Mouse (Mus musculus) right cerebral cortex, postnatal 36 days (tissue): ENCODE measurements around the gene Mmp9.

Source experiments
- DNase-seq, 2 experiments: peaks; one replicate each; pipeline ENCODE4 v3.0.0; 2022; ENCODE audit warnings: low spot score in 2 of 2, mixed read lengths in 1 of 2

Mmp9 gene

DNA sequence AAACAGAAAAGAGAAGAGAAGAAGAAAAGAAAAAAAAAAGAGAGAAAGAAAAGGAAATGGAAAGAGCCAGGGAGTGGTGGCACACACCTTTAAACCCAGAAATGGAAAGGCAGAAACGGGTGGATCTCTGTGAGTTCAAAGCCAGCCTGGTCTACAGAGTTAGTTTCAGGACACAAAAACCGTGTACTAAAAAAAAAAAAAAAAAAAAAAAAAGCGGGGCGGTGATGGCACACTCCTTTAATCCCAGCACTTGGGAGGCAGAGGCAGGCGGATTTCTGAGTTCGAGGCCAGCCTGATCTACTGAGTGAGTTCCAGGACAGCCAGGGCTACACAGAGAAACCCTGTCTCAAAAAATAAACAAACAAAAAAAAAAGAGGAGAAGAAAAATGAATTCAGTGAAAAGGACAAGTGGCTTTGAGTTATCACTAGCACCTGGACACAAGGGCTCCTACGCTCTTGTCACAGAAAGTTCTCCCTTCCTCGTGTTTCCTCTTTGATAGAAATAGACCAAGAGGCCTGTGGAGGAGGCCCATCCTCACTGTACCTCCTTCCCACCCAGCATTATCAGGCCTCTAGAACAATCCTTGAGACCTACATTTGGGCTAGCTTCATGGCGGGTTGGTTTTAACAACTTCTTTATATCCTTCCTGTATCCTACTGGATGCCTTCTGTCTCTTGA, 27.7 kb upstream of the Mmp9 start:
- no peak for DNase-seq

DNA sequence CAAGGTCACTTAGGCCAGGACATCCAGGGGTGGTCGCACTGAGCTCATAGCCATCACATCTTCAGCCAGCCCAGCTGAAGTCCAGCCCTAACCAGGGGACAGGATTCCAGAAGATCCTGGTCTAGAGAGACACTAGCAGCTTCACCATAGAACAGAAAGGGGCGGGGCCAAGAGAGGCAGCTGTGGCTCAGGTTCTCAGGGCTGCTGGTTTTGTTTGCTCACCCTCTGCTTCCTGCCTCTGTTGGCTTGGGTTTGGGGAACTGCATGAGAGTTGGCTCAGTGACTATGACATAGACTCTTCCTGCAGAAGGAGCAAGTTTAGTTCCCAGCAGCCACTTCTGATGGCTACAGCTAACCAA, 27.2 kb upstream of the Mmp9 start:
- no peak for DNase-seq

DNA sequence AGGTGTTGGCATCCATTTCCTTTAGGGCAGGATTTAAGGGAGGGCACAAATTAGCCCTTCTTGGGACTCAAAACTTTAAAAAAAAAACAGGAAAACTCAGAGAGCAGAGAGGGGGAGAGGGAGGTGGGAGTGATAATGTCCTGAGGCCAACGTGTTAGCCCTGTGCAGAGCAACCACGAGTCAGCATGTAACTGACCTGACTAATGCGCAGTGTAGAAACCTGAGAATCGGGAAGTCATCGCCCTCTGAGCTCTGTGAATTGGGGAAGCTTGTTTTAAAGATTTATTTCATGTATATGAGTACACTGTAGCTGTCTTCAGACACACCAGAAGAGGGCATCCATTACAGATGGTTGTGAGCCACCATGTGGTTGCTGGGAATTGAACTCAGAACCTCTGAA, 23.8 kb upstream of the Mmp9 start:
- no peak for DNase-seq

DNA sequence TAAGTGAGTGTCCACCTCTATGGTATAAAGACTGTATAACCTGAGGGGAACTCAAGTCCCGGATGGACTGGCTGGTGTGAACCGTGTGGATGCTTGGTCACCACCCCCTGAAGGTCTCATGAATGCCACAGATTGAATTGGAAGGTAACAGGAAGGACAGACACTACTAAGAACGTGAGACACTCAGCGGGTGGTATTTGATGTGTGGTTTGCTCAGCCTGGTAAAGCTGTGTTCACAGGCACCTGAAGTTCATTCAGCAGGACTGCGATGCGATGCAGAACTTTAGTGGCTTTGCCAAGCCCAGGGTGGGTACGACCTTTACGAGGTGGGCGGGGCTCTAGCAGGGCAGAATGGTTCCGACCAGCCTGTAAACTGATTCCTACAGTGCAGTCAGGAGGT, 23.2 kb upstream of the Mmp9 start:
- DNase-seq = no peak

DNA sequence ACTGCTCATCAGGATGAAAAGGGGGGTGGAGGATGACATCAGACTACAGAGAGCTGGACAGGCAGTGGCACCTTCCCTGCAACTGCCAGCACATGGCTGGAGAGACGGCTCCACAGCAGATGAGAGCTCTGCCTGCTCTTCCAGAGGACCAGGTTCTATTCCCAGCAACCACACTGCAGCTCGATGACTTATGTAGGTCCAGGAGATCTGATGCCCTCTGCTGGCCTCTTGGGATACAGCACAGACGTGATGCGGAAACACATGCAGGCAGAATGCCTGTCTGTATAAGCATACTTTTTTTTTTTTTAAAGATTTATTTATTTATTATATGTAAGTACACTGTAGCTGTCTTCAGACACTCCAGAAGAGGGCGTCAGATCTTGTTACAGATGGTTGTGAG, 22.3 kb upstream of the Mmp9 start:
- no peak for DNase-seq

DNA sequence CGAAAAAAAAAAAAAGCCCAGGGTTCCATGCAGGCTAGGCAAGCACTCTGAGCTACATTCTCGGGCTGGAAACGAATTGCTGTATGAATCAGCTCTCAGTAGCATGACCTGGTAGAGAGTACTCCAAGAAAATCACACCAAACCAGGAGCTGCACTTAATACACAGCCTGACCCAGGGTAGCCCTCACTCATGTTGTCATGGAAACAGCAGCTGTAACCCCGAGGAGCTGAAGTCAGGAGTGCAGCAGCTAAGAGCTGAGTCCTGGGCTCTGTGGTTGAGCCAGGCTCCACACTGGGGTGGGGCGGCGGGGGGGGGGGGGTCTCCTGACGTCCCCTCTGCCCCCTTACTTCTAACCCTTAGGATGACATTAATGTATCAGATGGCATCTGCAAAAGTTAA, 18.6 kb upstream of the Mmp9 start:
- DNase-seq = no peak

DNA sequence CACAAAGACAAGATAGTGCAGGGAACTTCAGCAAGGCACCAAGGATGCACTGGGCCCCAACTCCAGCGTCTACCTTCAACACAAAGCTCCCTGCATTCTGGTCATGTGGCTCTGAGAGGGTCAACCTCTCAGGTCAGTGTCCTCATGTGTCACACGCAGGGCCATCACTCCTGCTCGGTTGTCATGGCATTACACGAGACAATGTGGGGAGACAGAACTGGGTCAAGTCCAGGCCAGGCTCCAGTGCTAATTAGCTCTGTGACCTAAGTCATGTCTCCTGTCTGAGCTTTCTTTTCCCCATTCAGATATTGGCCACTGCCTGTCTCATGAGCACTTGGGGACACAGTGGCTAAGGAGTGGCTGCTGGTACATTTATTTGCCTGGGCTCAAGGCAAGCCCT, 17.3 kb upstream of the Mmp9 start:
- DNase-seq = no peak

DNA sequence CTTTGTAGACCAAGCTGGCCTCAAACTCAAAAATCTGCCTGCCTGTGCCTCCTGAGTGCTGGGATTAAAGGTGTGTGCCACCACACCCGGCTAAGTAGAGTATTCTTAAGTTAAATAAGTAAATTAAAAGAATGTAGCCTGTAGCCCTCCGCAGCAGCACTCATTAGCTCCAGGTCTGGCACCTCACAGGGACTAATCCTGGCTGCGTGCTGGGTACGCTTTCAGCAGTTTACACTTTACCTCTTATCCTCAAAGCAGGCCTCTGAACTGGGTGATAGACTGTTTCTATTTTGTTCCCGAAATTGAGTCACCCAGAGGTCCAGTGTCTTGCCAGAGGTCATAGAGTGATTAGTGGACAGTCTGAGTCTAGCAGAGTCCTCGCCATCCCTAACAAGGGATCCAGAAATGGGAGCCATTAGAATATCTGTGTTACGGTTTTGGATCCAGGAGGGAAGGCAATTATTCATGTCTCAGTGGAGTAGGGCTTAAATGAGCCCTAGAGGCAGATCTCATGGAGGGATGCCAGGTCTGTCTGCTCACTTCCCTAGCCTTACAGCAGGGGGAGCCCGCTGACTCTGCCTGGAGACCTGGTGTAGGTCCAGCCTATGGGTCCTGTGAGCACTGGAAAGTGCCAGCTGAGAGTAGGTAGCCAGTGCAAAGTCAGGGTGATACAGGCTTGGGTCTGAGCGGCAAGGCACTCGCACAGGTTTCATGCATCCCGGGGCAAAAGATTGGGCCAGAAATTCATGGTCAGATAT, 16.3 kb upstream of the Mmp9 start:
- DNase-seq = peak; percentile 83 to 86

DNA sequence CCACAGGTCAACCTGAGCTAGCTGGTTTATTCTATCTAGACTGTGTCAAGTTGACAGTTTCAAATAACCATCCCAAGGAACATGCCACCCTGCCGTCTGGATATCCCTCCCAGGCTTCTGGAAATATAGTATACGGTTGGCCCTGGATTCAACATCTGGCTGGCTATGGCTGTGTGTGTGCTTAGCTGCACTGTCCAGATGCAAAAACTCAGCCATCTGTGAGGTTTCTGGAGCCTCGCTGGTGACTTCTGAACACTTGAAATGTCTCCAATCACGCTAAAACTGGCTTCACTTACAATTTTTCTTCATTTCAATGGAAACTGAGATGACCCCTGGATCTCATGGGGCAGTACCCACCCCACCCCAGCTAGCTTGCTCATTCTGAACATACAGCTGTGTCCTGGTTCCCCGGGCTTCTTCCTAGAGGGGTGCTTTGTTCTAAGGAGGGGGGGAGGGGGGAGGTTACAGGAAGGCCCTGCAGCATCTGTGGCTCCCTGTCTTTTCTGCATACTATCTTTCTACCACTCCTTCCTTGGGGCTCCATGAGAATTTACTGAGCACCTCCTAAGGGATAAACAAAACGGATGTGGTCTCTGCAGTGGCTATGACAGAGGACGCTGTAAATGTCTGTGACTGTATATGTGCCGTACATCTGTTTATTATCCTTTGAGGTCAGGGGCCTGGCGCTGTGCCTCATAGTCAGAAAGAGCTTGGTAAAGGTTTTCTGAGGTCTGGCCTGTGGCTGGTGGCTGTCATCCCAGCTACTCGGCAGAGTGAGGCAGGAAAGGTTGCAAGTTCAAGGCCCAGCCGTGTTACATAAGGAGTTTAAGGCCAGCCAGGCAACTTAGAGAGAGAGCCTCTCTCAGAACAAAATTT, 9.6 kb upstream of the Mmp9 start:
- DNase-seq = no peak

DNA sequence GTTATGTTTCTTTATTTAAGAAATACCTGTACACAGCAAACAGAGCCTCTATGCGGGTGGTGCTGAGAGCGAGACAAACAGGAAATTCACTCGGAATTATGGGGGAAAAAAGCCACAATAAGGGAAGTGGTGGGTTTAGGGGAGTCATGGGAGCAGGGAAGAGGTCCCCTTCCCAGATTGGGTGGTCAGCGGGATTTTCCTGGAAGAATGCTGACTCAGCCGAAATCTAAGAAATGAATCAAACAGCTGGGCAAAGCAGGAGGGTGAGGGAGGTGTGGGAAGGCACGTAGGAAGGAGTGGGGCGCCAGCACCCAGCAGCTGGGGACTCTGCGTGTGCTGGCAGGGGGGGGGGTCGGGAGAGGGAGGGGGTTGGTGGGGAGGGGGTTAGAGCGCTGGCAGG, 7.0 kb upstream of the Mmp9 start:
- DNase-seq = no peak

DNA sequence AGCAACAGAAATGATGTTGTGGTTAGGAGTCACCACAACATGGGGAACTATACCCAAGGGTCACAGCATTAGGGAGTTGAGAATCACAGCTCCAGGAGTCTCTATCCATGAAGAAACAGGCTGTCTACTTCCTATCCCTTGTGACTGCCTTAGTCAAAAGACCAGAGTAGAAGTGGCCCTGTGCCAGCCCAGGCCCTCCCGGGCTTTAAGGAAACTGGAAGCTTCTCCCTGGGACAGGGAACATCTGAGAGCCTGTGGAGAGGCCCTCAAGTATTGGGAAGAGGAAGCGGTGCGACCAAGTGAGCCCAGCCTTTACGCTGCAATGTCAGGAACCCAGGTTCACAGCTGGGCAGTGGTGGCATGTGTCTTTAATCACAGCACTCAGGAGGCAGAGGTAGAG, 4.6 kb upstream of the Mmp9 start:
- DNase-seq = no peak

DNA sequence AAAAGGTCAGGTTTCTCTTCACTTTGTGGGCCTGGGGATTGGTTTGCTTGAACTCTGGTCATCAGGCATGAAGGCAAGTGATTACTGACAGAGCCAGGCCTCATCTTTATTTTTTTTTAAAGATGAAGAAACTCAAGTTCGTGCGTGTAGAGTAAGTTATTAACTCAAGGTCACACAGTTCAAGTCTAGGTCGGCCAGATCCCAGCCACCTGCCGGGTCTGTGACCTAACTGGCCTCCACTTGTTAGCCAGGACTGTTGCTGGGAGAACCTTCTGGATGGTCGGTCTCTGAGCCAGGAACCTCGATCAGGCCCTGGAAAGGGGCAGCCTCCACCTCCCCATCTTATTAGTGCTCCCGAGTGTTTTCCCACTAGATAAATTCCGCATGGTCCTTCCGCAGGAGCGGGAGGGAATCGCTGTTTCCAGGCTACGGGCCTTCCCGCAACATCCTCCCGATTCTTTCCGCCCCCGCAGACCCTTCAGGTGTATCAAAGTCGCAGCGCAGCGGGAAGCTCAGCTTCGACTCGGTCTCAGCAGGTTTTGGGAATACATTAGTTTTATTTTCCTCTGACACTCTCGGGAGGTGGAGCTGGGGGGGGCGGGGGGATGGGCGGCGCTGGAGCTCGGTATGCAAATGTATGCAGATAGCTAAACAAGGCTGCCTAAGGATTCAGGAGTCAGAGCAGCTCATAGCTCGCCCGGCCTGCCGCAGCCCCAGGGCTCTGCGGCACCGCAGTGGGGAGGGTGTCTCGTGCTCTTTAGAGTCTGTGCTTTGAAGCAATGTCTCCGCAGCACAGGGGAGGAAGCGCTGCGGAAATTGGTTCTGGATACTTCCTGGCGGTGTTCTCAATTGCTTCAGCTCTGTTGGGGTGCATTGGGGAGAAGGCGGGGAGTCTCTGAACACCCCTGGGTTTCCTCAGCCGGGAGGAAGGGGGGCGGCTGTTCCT, 2.2 kb upstream of the Mmp9 start:
- peak; percentile 60 to 61 for DNase-seq

DNA sequence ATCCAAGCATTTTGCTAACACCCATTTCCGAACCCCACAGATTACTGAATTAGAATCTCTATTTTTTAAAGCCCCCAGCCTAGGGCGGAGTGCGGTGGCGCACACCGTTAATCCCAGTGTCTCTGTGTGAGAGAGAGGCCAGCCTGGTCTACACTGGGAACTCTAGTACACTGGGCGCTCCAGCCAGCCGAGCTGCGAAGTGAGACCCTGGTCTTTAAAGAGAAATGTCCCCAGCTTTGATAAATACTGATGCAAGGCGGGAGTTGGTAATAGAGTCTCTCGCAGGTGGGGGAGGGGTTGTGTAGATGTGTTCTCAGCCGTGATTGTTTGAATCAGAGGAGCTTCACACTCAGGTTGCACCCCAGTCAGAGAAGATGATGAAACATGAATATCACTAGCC, 1.5 kb upstream of the Mmp9 start:
- no peak for DNase-seq

DNA sequence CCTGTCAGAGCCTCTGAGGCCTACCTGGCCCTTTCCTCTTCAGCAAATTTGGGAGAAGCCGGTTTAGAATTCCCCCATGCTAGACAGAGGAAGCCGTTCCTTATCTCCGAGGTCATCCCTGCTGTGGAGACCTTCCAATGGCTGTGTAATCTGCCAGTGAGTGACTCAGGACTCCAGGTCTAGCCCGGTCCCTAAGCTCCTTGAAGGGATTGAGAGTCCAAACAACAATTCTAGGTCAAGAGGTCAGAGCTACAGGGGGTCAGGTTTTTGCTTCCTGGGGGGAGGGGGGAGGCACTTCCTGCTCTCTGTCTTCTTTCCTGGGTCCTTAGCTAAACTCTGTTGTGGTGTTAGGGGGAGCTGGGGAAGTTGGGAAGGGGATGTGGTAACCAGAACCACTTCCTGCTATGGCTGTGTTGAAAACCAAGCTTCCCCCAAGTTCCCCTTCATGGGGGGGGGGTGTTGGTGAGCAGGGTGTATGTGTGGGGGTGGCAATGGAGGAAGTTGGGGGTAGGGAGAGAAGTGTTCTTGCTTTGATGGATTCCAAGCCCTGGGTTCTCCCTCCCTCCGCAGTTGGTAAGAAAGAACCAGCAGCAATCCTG, 2.2 kb downstream of the Mmp9 start:
- DNase-seq = no peak

DNA sequence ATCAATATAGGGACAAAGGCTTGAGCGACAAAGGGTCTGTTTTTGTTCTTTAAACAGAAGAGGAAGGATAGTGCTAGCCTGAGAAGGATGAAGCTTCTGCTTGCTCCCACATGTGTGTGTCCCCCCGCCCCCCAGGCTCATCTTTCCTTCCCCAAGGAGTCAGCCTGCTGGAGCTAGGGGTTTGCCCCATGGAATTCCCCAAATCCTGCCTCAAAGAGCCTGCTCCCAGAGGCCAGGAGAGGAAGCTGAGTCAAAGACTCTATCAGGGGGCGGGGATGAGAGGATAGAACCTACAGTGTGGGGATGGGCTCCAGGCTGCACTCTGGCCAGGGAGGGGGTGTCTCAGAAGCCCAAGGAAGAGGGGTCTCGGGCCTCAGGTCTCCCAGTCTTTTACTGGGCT, 6.9 kb downstream of the Mmp9 start:
- DNase-seq = no peak

DNA sequence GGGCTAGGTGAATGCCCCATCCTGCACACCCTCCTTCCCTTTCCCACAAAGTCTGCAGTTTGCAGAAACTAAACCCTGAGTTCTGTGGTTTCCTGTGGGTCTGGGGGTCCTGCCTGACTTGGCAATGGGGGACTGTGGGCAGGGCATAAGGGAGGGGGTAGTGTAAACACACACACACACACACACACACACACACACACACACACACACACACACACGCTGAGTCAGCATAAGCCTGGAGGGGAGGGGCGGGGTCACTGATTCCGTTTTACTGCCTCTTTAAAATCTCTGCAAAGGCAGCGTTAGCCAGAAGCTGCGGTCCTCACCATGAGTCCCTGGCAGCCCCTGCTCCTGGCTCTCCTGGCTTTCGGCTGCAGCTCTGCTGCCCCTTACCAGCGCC, 7.3 kb downstream of the Mmp9 start:
- no peak for DNase-seq

DNA sequence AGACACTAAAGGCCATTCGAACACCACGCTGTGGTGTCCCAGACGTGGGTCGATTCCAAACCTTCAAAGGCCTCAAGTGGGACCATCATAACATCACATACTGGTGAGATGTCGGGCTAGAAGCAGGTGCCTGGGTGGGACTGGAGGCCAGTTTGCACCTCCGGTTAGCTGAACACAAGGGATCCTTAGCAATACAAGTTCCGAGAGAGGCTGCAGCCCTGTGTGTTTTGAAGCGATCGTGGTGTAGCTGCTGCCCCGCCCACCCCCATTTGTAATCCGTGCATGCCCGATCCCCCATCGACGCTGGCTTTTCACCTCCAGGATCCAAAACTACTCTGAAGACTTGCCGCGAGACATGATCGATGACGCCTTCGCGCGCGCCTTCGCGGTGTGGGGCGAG, 8.4 kb downstream of the Mmp9 start:
- no peak for DNase-seq

DNA sequence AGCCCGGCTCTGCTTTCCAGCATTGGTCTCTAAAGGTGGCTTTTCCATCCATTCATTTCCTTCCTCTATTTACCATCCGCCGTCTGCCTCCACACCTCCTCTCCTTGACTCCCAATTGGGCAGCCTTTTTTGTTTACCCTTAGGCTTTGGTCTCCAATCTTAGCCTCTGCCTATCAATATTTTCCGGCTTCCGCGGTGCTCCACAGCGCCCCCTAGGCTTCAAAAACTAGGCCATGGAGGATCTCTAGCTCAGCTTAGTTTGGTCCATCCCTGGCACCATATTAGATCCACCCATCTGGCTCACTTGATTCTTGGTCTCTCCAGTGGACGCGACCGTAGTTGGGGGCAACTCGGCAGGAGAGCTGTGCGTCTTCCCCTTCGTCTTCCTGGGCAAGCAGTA, 9.9 kb downstream of the Mmp9 start:
- DNase-seq = no peak

DNA sequence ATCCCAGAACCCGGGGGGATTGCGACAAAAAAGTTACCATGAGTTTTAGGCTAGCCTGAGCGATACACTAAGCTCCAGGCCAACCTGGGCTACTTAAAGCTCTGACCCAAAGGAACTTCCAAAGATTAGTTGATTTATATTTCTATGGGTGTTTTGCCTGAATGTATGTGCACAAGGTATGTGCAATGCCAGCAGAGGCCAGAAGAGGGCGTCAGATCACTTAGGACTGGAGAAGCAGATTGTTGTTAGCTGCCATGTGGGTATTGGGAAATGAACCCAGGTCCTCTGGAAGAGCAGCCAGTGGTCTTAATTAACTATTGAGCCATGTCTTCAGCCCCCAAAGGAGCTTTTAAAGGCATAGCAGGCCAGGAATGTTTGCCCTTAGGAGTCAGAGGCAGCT, 11.2 kb downstream of the Mmp9 start:
- no peak for DNase-seq

DNA sequence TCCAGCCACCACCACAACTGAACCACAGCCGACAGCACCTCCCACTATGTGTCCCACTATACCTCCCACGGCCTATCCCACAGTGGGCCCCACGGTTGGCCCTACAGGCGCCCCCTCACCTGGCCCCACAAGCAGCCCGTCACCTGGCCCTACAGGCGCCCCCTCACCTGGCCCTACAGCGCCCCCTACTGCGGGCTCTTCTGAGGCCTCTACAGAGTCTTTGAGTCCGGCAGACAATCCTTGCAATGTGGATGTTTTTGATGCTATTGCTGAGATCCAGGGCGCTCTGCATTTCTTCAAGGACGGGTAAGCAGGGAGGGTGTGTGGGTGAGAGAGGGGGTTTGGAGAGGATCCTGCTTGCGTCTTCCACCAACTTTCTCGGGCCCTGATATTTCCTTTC, 11.9 kb downstream of the Mmp9 start:
- DNase-seq = no peak

DNA sequence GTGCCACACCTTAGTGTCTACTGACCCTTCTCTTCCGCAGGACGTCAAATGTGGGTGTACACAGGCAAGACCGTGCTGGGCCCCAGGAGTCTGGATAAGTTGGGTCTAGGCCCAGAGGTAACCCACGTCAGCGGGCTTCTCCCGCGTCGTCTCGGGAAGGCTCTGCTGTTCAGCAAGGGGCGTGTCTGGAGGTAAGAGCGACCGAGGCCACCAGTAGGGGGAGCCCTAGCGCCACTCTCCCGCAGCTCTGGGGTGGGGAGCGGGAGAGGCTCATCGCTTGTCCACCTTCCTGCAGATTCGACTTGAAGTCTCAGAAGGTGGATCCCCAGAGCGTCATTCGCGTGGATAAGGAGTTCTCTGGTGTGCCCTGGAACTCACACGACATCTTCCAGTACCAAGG, 12.6 kb downstream of the Mmp9 start:
- no peak for DNase-seq
